Mouse (Mus musculus) limb, embryonic 13.5 days (tissue): ENCODE results near the gene Gng12. TPM values are rescaled to one million over a fixed set of nuclear protein-coding genes. Genes with fewer than 3 reads are reported as not detected.

Source experiments
- ATAC-seq: fragments of 200-750 bp; cut with Nextera tagmentation; 2 replicates; pipeline ENCODE4 v1.8.0; 2017; ENCODE audit warnings: low read depth, moderate number of reproducible peaks, moderate TSS enrichment; ENCODE audit not compliant: low FRiP score
- H3K27ac ChIP-seq: fragments of 300-500 bp; sonication (generic); 2 replicates; pipeline ENCODE4 v1.5.1; 2015; ENCODE audit warnings: inconsistent platforms, mild to moderate bottlenecking, moderate library complexity
- H3K27me3 ChIP-seq: fragments of 300-500 bp; sonication (generic); 2 replicates; pipeline ENCODE4 v1.6.1; 2015; ENCODE audit warnings: mild to moderate bottlenecking, inconsistent platforms
- H3K36me3 ChIP-seq: fragments of 300-500 bp; sonication (generic); 2 replicates; pipeline ENCODE4 v1.6.1; 2015; ENCODE audit warnings: inconsistent platforms, mild to moderate bottlenecking, moderate library complexity
- H3K4me1 ChIP-seq: fragments of 300-500 bp; sonication (generic); 2 replicates; pipeline ENCODE4 v1.6.1; 2015; ENCODE audit warnings: inconsistent platforms
- H3K4me2 ChIP-seq: fragments of 300-500 bp; sonication (generic); replicated peaks from 2 replicates; pipeline ENCODE4 v1.6.1; 2015; ENCODE audit warnings: inconsistent platforms, mild to moderate bottlenecking, moderate library complexity
- H3K4me3 ChIP-seq: fragments of 300-500 bp; sonication (generic); 2 replicates; pipeline ENCODE4 v1.5.1; 2015; ENCODE audit warnings: moderate library complexity, mild to moderate bottlenecking, inconsistent platforms
- H3K9ac ChIP-seq: fragments of 300-500 bp; sonication (generic); 2 replicates; pipeline ENCODE4 v1.6.1; 2015; ENCODE audit warnings: mild to moderate bottlenecking, inconsistent platforms
- H3K9me3 ChIP-seq: fragments of 300-500 bp; sonication (generic); 2 replicates; pipeline ENCODE4 v1.6.1; 2016; ENCODE audit warnings: inconsistent platforms
- WGBS: fragments of 180-500 bp; shearing (Covaris S2); methylation state at CpG from one replicate; pipeline ENCODE4 v1.1.7; 2015; 5-methylcytosine and 5-hydroxymethylcytosine counted together
- polyA plus RNA-seq: library from polyadenylated mRNA; unstranded; fragments of >200 nt; fragmentation: Nextera tagmentation; extraction: Ambion mirVana; gene quantifications from 2 replicates; pipeline ENCODE4 v1.2.1, GENCODE M21; 2015

The Gng12 gene
- polyA plus RNA-seq, 1 experiment from 2014 or later = 58.5 TPM

DNA sequence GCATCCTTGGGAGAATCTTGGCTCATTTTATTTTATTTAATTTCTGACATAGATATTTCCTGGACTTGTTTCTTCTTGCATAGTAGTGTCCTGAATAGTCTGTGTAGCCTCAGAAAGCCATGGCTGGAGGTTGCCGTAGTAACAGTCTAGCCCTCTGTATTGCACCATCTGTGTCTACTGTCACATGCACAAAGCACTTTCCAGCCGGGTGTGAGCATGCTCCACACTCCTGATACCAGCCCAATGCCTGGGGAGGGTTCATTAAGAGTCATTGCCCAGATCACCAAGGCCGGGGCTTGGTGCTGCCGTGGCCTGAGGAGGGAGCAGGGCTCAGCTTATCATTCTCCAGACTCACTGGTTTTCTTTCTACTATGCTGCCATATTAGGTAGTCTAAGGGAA lies 68.0 kb downstream of the Gng12 start:
- 70% methylated on average over 4 of the region's 4 CpGs for WGBS
- no peaks in the 10 kb centered on the region for H3K9me3 ChIP-seq
- H3K4me3 ChIP-seq = no peak overlapping the region
- H3K27me3 ChIP-seq = no peaks in the 10 kb centered on the region
- H3K9ac ChIP-seq = no peak overlapping the region
- no peak for ATAC-seq
- H3K27ac ChIP-seq = no peak overlapping the region
- H3K4me2 ChIP-seq = no peak overlapping the region
- no peaks in the 10 kb centered on the region for H3K36me3 ChIP-seq
- 0 out of 2 replicates have a peak, but pooled peaks cover 5% of the 10 kb centered on the region for H3K4me1 ChIP-seq

DNA sequence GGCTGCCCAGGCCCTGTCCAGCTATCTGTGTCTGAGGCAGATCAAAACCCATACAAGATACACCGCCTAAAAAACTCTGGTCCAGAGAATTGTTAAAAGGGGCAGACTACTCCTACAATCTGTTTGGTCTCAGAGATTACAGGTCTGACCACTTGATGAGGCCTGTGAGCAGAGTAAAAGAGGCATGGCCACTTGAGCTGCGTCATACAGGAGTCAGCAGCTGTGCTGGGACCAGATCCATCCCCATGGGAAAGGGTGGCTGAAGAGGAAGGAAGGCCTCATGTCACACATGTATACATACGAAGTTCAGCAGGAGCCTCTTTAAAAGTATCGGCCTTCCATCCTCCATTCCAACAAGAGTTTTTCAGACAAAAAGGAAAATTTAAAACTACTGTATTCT lies 69.0 kb downstream of the Gng12 start:
- Histone ChIP-seq H3K4me3 (no peak overlapping the region), H3K4me1 (0 out of 2 replicates have a peak, but pooled peaks cover 5% of the 10 kb centered on the region), H3K9me3 (no peaks in the 10 kb centered on the region), H3K4me2 (no peak overlapping the region), H3K36me3 (no peaks in the 10 kb centered on the region), H3K27ac (no peak overlapping the region), H3K27me3 (no peaks in the 10 kb centered on the region), H3K9ac (no peak overlapping the region)
- 73% methylated on average over 4 of the region's 4 CpGs for WGBS
- no peak for ATAC-seq

DNA sequence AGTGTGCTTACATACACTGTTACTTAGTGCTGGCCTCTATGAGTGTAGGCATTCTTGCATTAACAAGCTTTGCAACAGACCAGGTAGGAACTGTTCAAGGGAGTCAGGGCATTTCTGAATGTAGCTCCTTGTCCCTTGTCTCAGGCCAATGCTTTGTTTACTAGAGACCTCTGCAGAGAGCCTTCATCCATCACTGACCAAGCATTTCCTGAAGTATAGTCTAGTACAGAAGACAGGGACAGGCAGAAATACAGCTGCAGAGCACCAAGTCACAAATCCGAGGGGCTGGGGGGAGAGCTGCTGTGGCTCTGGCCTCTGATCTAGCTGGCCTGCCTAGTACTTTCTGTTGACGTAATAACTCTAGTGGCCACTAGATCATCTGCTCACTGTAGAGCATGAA lies 71.6 kb downstream of the Gng12 start:
- no peak for ATAC-seq
- H3K4me1 ChIP-seq = peaks cover 21% of the 10 kb centered on the region
- H3K27me3 ChIP-seq = no peaks in the 10 kb centered on the region
- no peak overlapping the region for H3K4me3 ChIP-seq
- H3K36me3 ChIP-seq = no peaks in the 10 kb centered on the region
- H3K4me2 ChIP-seq = no peak overlapping the region
- no peaks in the 10 kb centered on the region for H3K9me3 ChIP-seq
- WGBS = 54% methylated on average over 2 of the region's 2 CpGs
- no peak overlapping the region for H3K9ac ChIP-seq
- no peak overlapping the region for H3K27ac ChIP-seq

DNA sequence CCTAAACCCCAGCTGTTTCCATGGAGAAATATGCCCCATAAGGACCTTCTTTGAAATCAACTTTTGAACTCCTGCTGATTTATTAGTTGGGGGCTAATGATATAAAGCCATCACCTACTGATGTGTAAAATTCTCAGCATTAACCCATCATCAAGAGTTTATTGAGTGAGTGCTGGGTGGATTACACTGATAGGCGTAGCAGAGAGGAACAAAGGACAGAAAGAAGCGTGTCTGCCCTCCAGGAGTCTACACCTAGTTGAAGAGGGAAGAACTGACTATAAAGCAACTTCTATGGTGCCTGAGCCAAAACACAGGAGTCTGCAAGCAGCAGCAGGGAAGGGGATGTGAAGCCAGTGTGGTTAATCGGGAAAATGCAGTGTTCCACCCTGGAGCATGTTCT lies 73.2 kb downstream of the Gng12 start:
- no peak overlapping the region for H3K9ac ChIP-seq
- H3K4me3 ChIP-seq = no peak overlapping the region
- H3K27me3 ChIP-seq = no peaks in the 10 kb centered on the region
- 44% methylated on average over 3 of the region's 3 CpGs for WGBS
- H3K4me1 ChIP-seq = peaks cover 24% of the 10 kb centered on the region
- H3K27ac ChIP-seq = no peak overlapping the region
- no peak for ATAC-seq
- no peak overlapping the region for H3K4me2 ChIP-seq
- H3K36me3 ChIP-seq = no peaks in the 10 kb centered on the region
- no peaks in the 10 kb centered on the region for H3K9me3 ChIP-seq

DNA sequence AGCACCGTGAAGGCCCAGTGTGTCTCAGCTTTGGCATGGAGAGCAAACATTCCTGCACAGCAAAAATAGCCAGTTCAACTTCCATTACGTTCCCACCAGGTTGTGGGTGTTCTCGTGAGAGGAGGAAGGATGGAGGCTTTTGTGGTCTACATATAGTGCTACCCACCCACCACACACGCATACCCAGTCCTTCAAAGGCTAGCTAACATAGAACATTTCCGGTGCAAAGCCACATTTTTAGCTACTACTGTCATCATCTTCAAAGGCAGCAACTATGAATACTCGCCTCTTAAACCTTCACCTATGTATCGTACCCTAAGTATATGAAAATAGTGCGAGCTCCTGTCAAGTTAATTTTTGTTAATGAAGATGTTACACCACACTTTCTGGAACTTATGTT lies 76.1 kb downstream of the Gng12 start:
- no peak for ATAC-seq
- no peak overlapping the region for H3K4me3 ChIP-seq
- H3K4me1 ChIP-seq = peaks cover 23% of the 10 kb centered on the region
- H3K9ac ChIP-seq = no peak overlapping the region
- no peaks in the 10 kb centered on the region for H3K36me3 ChIP-seq
- no peaks in the 10 kb centered on the region for H3K27me3 ChIP-seq
- H3K27ac ChIP-seq = no peak overlapping the region
- 70% methylated on average over 8 of the region's 8 CpGs for WGBS
- no peaks in the 10 kb centered on the region for H3K9me3 ChIP-seq
- H3K4me2 ChIP-seq = no peak overlapping the region

DNA sequence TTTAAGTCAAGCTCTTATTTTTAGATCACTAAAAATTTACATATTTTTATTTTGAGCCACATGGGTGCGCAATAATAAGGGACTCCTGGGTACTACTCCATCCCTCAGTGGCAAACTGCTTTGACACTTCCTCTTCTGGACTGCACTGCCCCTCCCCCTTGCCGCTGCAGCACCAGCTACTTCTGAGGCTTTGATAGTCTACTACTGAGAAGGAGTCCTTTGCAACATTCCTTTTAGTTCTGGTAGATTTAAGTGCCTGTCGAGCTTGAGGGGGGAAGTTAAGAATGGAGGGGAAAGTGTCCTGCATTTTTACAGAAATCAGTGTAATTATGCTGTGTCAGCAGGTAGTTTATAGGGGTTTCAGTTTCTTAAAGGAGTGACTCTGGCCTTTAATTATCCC lies 77.0 kb downstream of the Gng12 start:
- Histone ChIP-seq H3K9me3 (no peaks in the 10 kb centered on the region), H3K4me1 (peaks cover 23% of the 10 kb centered on the region), H3K4me2 (no peak overlapping the region), H3K36me3 (no peaks in the 10 kb centered on the region), H3K9ac (no peak overlapping the region), H3K27ac (no peak overlapping the region), H3K4me3 (no peak overlapping the region), H3K27me3 (no peaks in the 10 kb centered on the region)
- WGBS = 15% methylated on average over 3 of the region's 3 CpGs
- ATAC-seq = no peak; the same call in 1 of the 2 replicates

DNA sequence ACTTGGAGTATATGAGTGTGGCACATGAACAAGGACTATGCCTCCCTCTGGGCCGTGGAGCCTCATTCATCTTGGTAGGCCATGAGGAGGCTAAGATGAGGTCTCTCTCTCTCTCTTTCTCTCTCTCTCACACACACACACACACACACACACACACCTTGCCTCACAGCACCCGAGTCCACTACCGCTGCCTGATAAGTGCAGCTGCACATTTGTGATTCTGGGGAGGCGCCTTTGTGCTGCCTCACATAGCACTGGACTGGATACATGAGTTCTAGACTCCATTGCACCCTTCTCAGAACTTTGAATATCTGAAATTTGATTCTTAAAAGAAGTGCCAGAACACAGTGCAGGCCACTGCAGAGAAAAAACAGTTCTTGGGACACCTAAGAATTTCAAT lies 79.3 kb downstream of the Gng12 start:
- H3K4me1 ChIP-seq = peaks cover 23% of the 10 kb centered on the region
- H3K4me3 ChIP-seq = no peak overlapping the region
- no peak for ATAC-seq
- WGBS = 94% methylated on average over 4 of the region's 4 CpGs
- no peaks in the 10 kb centered on the region for H3K9me3 ChIP-seq
- no peak overlapping the region for H3K27ac ChIP-seq
- no peaks in the 10 kb centered on the region for H3K36me3 ChIP-seq
- H3K4me2 ChIP-seq = no peak overlapping the region
- H3K9ac ChIP-seq = no peak overlapping the region
- H3K27me3 ChIP-seq = no peaks in the 10 kb centered on the region

DNA sequence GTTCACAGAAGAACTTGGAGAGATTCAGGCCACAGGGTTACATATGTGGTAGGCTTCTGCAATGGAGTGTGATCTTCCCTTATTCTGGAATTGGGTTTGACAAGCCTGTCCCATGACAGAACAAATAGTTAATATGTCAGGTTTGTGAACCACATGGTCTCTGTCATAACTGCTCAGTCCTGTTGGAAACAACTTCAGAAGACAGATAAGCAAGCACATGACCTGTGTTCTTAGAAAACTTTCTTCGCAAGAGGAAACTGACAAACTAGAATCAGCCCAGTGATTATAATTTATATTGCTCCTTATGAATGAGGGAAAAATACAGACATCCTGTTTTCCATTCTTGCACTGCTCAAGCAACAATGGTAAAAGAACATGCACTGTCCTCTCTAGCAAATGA lies 83.0 kb downstream of the Gng12 start:
- Histone ChIP-seq H3K4me1 (no peaks in the 10 kb centered on the region; the same call in 1 of the 2 replicates), H3K9me3 (no peaks in the 10 kb centered on the region), H3K27me3 (no peaks in the 10 kb centered on the region), H3K4me3 (no peak overlapping the region), H3K4me2 (no peak overlapping the region), H3K36me3 (no peaks in the 10 kb centered on the region), H3K9ac (no peak overlapping the region), H3K27ac (no peak overlapping the region)
- WGBS = 84% methylated on average over 1 of the region's 1 CpGs
- no peak for ATAC-seq

DNA sequence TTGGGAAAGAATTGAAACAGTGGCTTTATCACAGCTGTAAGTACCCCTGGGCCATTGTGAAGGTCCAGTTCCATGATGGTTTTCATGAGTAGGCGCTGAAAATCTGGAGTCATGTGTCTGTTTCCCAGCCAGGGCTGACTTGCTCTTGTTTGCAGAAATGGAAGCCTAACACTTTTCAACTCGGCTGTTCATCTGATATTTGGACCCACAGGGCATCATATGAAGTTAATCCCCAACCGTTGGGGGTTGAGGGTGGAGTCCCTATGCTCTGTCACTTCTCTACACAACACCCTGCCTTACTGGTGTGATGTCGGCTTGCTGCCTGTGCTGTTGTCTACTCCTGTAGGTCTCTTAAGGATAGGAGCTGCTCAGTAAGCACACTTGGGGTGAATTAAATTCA lies 83.8 kb downstream of the Gng12 start:
- Histone ChIP-seq H3K4me1 (no peaks in the 10 kb centered on the region), H3K9me3 (no peaks in the 10 kb centered on the region), H3K27me3 (no peaks in the 10 kb centered on the region), H3K9ac (no peak overlapping the region), H3K4me2 (no peak overlapping the region), H3K27ac (no peak overlapping the region), H3K36me3 (no peaks in the 10 kb centered on the region), H3K4me3 (no peak overlapping the region)
- no peak for ATAC-seq
- 82% methylated on average over 4 of the region's 4 CpGs for WGBS

DNA sequence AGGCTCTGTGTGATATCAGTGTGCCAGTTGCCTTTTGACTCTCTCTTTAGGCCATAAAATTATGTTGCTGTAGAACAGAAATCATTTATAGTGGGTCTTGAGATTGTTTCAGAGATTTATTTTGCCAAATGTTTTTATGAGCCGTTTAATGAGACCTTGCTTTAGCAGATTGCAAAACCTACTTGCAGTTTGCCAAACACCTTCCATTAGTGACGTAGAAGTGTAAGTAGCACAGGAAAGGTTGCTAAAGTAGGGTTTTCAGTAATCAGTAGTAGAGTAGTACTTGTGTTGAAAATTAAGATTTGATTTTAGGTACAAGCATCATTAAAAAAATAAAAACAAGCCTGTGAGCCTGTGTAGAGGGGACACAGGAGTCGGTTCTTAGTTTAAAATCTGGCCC lies 85.2 kb downstream of the Gng12 start:
- ATAC-seq = no peak
- 68% methylated on average over 3 of the region's 3 CpGs for WGBS
- H3K9me3 ChIP-seq = no peaks in the 10 kb centered on the region
- no peak overlapping the region for H3K27ac ChIP-seq
- no peaks in the 10 kb centered on the region for H3K36me3 ChIP-seq
- no peaks in the 10 kb centered on the region for H3K4me1 ChIP-seq
- H3K27me3 ChIP-seq = no peaks in the 10 kb centered on the region
- no peak overlapping the region for H3K9ac ChIP-seq
- H3K4me3 ChIP-seq = no peak overlapping the region
- no peak overlapping the region for H3K4me2 ChIP-seq

DNA sequence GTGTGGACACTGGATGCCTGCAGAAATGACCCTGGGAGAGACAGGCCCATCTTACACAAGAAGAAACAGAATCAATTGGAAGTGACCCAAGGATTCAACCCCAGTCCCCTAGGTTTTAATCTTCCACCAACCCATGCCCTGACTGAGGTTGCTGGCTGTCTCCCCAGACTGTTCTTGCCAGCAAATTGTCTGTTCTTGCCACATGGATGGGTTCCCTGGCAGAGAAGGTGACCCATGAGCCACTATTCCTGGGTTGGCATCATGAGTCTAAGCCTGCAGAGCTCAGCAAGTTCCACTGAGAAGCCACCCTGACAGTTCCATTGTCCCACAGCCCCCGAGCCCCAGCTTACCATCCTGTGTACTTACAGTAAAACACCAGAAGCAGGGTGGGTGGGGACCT lies 85.7 kb downstream of the Gng12 start:
- Histone ChIP-seq H3K4me2 (no peak overlapping the region), H3K4me1 (no peaks in the 10 kb centered on the region), H3K9me3 (no peaks in the 10 kb centered on the region), H3K9ac (no peak overlapping the region), H3K27ac (no peak overlapping the region), H3K4me3 (no peak overlapping the region), H3K27me3 (no peaks in the 10 kb centered on the region), H3K36me3 (no peaks in the 10 kb centered on the region)
- 68% methylated on average over 1 of the region's 1 CpGs for WGBS
- no peak for ATAC-seq

DNA sequence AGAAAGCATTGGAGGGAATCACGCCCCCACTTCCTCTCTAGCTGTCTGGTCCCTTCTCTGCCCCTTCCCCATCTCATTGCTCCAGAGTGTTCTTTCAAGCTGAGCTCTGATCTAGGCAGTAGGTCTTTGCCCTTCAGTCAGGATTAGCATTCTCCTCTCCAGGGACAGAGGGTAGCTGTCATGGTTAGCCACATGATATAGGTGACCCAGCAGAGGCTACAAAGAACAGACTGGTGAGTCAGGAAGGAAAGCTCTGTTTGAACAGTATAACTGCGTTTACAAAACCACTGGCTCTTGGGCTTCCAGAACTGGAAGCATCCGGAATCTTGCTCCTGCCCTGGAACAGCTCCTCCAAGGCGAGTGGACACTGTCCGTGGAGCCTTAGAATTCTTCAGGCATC lies 87.9 kb downstream of the Gng12 start:
- 85% methylated on average over 5 of the region's 5 CpGs for WGBS
- no peak for ATAC-seq
- no peak overlapping the region for H3K4me2 ChIP-seq

DNA sequence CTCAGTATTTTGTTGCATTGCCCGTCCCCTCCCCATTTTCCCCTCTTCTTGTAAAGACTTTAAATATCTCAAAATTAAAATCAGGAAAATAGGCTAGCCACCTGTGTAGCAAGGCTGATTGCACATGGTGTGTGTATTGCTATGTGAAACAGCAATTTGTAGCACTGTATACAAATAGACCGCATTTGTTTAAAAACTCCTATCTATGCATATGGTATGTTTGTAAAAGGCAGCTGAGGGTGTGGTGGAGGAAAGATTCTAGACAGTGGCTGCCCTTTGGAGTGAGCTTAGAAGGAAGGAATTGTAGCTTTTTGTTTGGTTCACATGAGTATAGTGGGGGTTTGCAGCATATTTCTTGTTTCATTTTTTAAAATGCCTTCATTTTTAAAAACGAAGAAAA lies 88.5 kb downstream of the Gng12 start:
- H3K9ac ChIP-seq = no peak overlapping the region
- no peak overlapping the region for H3K4me3 ChIP-seq
- no peak for ATAC-seq
- H3K4me1 ChIP-seq = peaks cover 10% of the 10 kb centered on the region
- no peaks in the 10 kb centered on the region for H3K27me3 ChIP-seq
- H3K36me3 ChIP-seq = no peaks in the 10 kb centered on the region
- 82% methylated on average over 3 of the region's 3 CpGs for WGBS
- no peak overlapping the region for H3K4me2 ChIP-seq
- H3K27ac ChIP-seq = no peak overlapping the region
- H3K9me3 ChIP-seq = no peaks in the 10 kb centered on the region

More for the DNA sequence above, 87.9 kb downstream of the Gng12 start:
- Histone ChIP-seq H3K9ac (no peak overlapping the region), H3K9me3 (no peaks in the 10 kb centered on the region), H3K36me3 (no peaks in the 10 kb centered on the region), H3K27ac (no peak overlapping the region), H3K27me3 (no peaks in the 10 kb centered on the region), H3K4me3 (no peak overlapping the region), H3K4me1 (peaks cover 10% of the 10 kb centered on the region)
